ENCODE assay signal across 10 mouse cellular contexts in genomic region chr14:17005194-17006018, GRCm38 (mm10).
DNase-seq lines count a peak whose midpoint lies in the region; ATAC-seq and TF ChIP-seq lines count a peak whose summit lies in the region.
"Had no signal": no experiment of that assay in that cellular context is flagged by ENCODE, and none has a peak within 500 bp of the region (broad histone marks: within the 10 kb centered on the region; RNA-seq: fewer than 3 reads in every experiment).

No protein-coding gene starts in this region.

- TF ChIP-seq CTCF in stomach, postnatal 0 days (IDR thresholded peaks at IDR 0.05; ENCODE audit: low read depth), result no peak

- no peak overlapping the region for H3K4me2 ChIP-seq in hindbrain, embryonic 16.5 days (ENCODE audit: low read length)
- no peak overlapping the region for H3K4me2 ChIP-seq in stomach, postnatal 0 days (replicated peaks; ENCODE audit: low read depth)
- H3K4me2 ChIP-seq: neural tube, embryonic 13.5 days had no signal

- no peak overlapping the region for H3K4me3 ChIP-seq in hindbrain, embryonic 16.5 days (ENCODE audit: low read length)
- H3K4me3 ChIP-seq in hindbrain, embryonic 10.5 days, result no peak overlapping the region
- no peak overlapping the region for H3K4me3 ChIP-seq in stomach, postnatal 0 days (ENCODE audit: low read depth, low read length)
- H3K4me3 ChIP-seq: neural tube, embryonic 13.5 days had no signal

- no peaks in the 10 kb centered on the region for H3K9me3 ChIP-seq in hindbrain, embryonic 16.5 days (ENCODE audit: control insufficient read depth, low read length)
- no peaks in the 10 kb centered on the region for H3K9me3 ChIP-seq in hindbrain, embryonic 10.5 days
- H3K9me3 ChIP-seq in stomach, postnatal 0 days (ENCODE audit: control insufficient read depth, low read length), result no peaks in the 10 kb centered on the region
- H3K9me3 ChIP-seq: neural tube, embryonic 13.5 days had no signal

- H3K27me3 ChIP-seq in hindbrain, embryonic 16.5 days (replicated peaks; ENCODE audit: control insufficient read depth, insufficient read depth, low read length), result no peaks in the 10 kb centered on the region
- no peaks in the 10 kb centered on the region for H3K27me3 ChIP-seq in hindbrain, embryonic 10.5 days (ENCODE audit: insufficient read depth, poor library complexity, severe bottlenecking)
- no peaks in the 10 kb centered on the region for H3K27me3 ChIP-seq in stomach, postnatal 0 days (ENCODE audit: control insufficient read depth, insufficient read depth, low read length)
- H3K27me3 ChIP-seq: neural tube, embryonic 13.5 days had no signal

- H3K36me3 ChIP-seq in hindbrain, embryonic 16.5 days (ENCODE audit: control insufficient read depth, insufficient read depth, low read length), result no peaks in the 10 kb centered on the region
- H3K36me3 ChIP-seq in hindbrain, embryonic 10.5 days, result no peaks in the 10 kb centered on the region
- no peaks in the 10 kb centered on the region for H3K36me3 ChIP-seq in stomach, postnatal 0 days (ENCODE audit: control insufficient read depth, insufficient read depth, low read length)
- H3K36me3 ChIP-seq: neural tube, embryonic 13.5 days had no signal

- DNase-seq in hindbrain, embryonic 10.5 days (ENCODE audit: low spot score), result no peak
- peak; percentile 38 for DNase-seq in urinary bladder, postnatal 14 days (ENCODE audit: low spot score)
- no peak for DNase-seq in urinary bladder, postnatal 25 days (ENCODE audit: low spot score)
- DNase-seq in kidney, postnatal 10 days, result peak; percentile 31
- no peak for DNase-seq in stomach, postnatal 0 days (ENCODE audit: low spot score)
- no peak for DNase-seq in adrenal gland, adult 18-20 months (ENCODE audit: low spot score in 2 of 2)
- DNase-seq in gastrocnemius, adult 8-10 months (ENCODE audit: low spot score in 2 of 2), result no peak
- DNase-seq: liver, postnatal 0 days had no signal

- no peak overlapping the region for H3K9ac ChIP-seq in hindbrain, embryonic 16.5 days (ENCODE audit: low read depth, low read length)
- H3K9ac ChIP-seq in stomach, postnatal 0 days (ENCODE audit: low read length), result no peak overlapping the region
- H3K9ac ChIP-seq: liver, postnatal 0 days; neural tube, embryonic 13.5 days had no signal

- WGBS in hindbrain, embryonic 16.5 days, result 85% methylated on average over 7 of the region's 8 CpGs
- 93% methylated on average over 8 of the region's 8 CpGs for WGBS in hindbrain, embryonic 10.5 days
- WGBS in stomach, postnatal 0 days, result 44% methylated on average over 8 of the region's 8 CpGs

- no peak overlapping the region for H3K27ac ChIP-seq in hindbrain, embryonic 16.5 days (ENCODE audit: low read depth, low read length)
- no peak overlapping the region for H3K27ac ChIP-seq in hindbrain, embryonic 10.5 days
- H3K27ac ChIP-seq in stomach, postnatal 0 days (replicated peaks), result no peak overlapping the region
- H3K27ac ChIP-seq: neural tube, embryonic 13.5 days had no signal

- no peaks in the 10 kb centered on the region for H3K4me1 ChIP-seq in hindbrain, embryonic 16.5 days (ENCODE audit: control insufficient read depth, insufficient read depth, low read depth, low read length)
- H3K4me1 ChIP-seq in hindbrain, embryonic 10.5 days (replicated peaks), result no peaks in the 10 kb centered on the region
- no peaks in the 10 kb centered on the region for H3K4me1 ChIP-seq in stomach, postnatal 0 days (replicated peaks; ENCODE audit: control insufficient read depth, insufficient read depth)
- H3K4me1 ChIP-seq: neural tube, embryonic 13.5 days had no signal

- TF ChIP-seq EP300 in stomach, postnatal 0 days (optimal IDR thresholded peaks at IDR 0.05), result no peak

- peak; percentile 48; the same call in 1 of the 2 replicates for ATAC-seq in hindbrain, embryonic 16.5 days
- peak; percentile 79; the same call in 1 of the 2 replicates for ATAC-seq in stomach, postnatal 0 days (ENCODE audit: low FRiP score, low TSS enrichment)
- ATAC-seq: liver, postnatal 0 days had no signal

Comparison
In these comparisons a context has a peak if more than half of its experiments do, and no peak if none do; other contexts are left out.
1. DNase-seq: peak in urinary bladder, postnatal 14 days (single experiment) and kidney, postnatal 10 days (single experiment); none in hindbrain, embryonic 10.5 days (single experiment), urinary bladder, postnatal 25 days (single experiment), stomach, postnatal 0 days (single experiment), adrenal gland, adult 18-20 months (0 of 2) and gastrocnemius, adult 8-10 months (0 of 2).